Mouse (Mus musculus) lung, embryonic 14.5 days (tissue): Measurements from ENCODE around the gene 4930579F01Rik. TPM values are rescaled to one million over a fixed set of nuclear protein-coding genes. Genes with fewer than 3 reads are reported as not detected.

Source experiments
- ATAC-seq: fragments of 200-750 bp; cut with Nextera tagmentation; 2 replicates; pipeline ENCODE4 v1.8.0; 2017; ENCODE audit warnings: mild to moderate bottlenecking, moderate TSS enrichment, moderate library complexity; ENCODE audit not compliant: insufficient read depth
- DNase-seq: peaks from one replicate; pipeline ENCODE4 v3.0.0-alpha.2; 2015
- H3K27ac ChIP-seq: fragments of 300-500 bp; sonication (generic); 2 replicates; pipeline ENCODE4 v1.5.1; 2014; ENCODE audit warnings: low read depth, mild to moderate bottlenecking, moderate library complexity
- H3K27me3 ChIP-seq: fragments of 300-500 bp; sonication (generic); 2 replicates; pipeline ENCODE4 v1.6.1; 2014; ENCODE audit warnings: low read length, control low read depth; ENCODE audit not compliant: insufficient read depth
- H3K36me3 ChIP-seq: fragments of 300-500 bp; sonication (generic); 2 replicates; pipeline ENCODE4 v1.6.1; 2014; ENCODE audit warnings: control low read depth; ENCODE audit not compliant: insufficient read depth
- H3K4me1 ChIP-seq: fragments of 300-500 bp; sonication (generic); 2 replicates; pipeline ENCODE4 v1.6.1; 2014; ENCODE audit warnings: antibody characterized with exemption, control low read depth; ENCODE audit not compliant: insufficient read depth
- H3K4me2 ChIP-seq: fragments of 300-500 bp; sonication (generic); 2 replicates; pipeline ENCODE4 v1.6.1; 2014; ENCODE audit warnings: mild to moderate bottlenecking
- H3K4me3 ChIP-seq: fragments of 300-500 bp; sonication (generic); 2 replicates; pipeline ENCODE4 v1.5.1; 2014; ENCODE audit warnings: low read depth, low read length
- H3K9ac ChIP-seq: fragments of 300-500 bp; sonication (generic); 2 replicates; pipeline ENCODE4 v1.6.1; 2014
- H3K9me3 ChIP-seq: fragments of 300-500 bp; sonication (generic); 2 replicates; pipeline ENCODE4 v1.6.1; 2016; ENCODE audit warnings: low read depth, low read length, control low read depth
- CTCF ChIP-seq: IDR thresholded peaks from 2 replicates; pipeline ENCODE4 v1.5.1; 2016; ENCODE audit warnings: antibody characterized with exemption, low read depth
- WGBS: fragments of 180-500 bp; shearing (Covaris S2); extraction: QIAGEN DNeasy Blood & Tissue Kit; methylation state at CpG from one replicate; pipeline ENCODE4 v1.1.7; 2014; 5-methylcytosine and 5-hydroxymethylcytosine counted together
- polyA plus RNA-seq: library from polyadenylated mRNA; unstranded; fragments of >200 nt; fragmentation: Nextera tagmentation; extraction: Ambion mirVana; gene quantifications from 2 replicates; pipeline ENCODE4 v1.2.1, GENCODE M21; 2014

4930579F01Rik gene
- polyA plus RNA-seq, 1 experiment from 2014 or later = 0.37 TPM

DNA sequence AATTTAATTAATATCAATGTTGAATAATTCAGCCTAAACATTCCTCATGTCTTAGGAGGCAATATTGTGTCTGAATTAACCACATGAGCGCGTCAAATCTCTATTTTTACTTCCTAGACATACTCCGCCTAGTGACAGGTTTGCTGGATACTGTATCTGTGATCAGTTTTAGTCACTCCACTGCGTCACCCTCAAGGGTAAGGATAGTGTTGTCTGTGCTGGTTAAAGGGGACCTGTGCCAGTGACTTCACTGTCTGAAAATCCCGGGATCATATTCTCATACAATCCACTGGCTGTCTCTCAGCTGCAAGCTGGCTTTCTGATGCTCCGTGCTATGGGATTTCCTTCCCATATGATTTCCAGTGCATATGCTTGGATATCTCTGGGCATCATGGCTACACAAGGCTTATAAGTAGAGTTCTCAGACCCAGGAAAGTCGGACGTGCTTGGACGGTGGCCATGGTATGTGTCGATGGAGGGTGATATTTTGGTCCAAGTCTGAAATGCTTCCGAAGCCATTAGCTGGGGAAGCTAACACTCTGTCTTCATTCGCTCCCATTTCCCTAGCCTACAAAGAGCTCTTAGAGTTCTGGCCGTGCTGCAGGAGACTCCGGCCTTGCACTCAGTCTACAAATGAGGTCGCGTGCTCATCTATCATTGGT, 74.0 kb downstream of the 4930579F01Rik start:
- Histone ChIP-seq H3K27me3 (no peaks in the 10 kb centered on the region), H3K4me1 (no peaks in the 10 kb centered on the region), H3K4me3 (no peak overlapping the region), H3K4me2 (no peak overlapping the region), H3K9ac (no peak overlapping the region), H3K27ac (no peak overlapping the region; the same call in 1 of the 2 replicates), H3K9me3 (no peaks in the 10 kb centered on the region), H3K36me3 (no peaks in the 10 kb centered on the region)
- WGBS = 78% methylated on average over 16 of the region's 16 CpGs
- peak; percentile 45 for DNase-seq
- no peak for TF ChIP-seq CTCF
- ATAC-seq = no peak

DNA sequence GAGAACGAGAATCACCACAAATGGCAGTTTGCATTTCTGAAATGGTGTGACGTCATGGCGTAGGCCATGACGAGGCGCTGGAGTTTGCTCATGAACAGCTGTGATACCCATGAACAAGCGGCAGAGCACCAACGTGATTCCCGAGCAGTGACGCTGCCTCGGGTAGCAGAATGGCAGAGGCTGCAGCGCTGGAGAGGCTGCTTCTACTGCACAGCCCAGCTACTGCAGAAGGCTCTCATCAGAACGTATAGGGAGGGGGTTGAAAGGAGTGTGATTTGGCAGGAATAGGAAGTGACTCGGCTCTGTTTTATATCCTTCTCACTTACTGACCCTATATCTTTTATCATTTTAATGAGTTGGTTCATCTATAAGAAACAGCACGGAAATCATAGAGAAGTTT, 74.8 kb downstream of the 4930579F01Rik start:
- peak; percentile 65; the same call in 1 of the 2 replicates for ATAC-seq
- DNase-seq = no peak
- TF ChIP-seq CTCF = no peak
- H3K4me1 ChIP-seq = no peaks in the 10 kb centered on the region
- no peak overlapping the region for H3K4me2 ChIP-seq
- no peaks in the 10 kb centered on the region for H3K27me3 ChIP-seq
- H3K9ac ChIP-seq = no peak overlapping the region
- H3K4me3 ChIP-seq = no peak overlapping the region
- H3K27ac ChIP-seq = no peak overlapping the region
- no peaks in the 10 kb centered on the region for H3K9me3 ChIP-seq
- 62% methylated on average over 14 of the region's 14 CpGs for WGBS
- H3K36me3 ChIP-seq = no peaks in the 10 kb centered on the region

DNA sequence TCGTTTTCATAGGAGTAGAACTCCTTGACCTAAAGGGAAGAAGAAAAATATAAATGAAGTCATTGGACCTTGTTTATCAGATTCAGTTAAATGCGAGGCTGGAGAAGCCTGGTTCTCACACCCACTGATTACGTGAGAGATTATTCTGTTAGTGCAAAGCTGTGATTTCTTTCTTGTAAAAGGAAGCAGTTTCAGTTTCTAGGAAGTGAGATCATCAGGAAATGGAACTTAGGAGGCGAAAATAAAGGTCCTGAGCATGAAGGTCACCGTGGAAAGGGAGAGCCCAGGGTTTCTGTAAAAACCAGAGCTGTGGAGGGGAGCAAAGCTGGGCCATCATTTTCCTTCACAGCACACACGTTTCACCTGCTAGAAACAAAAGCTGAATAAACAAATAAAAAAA, 75.2 kb downstream of the 4930579F01Rik start:
- Histone ChIP-seq H3K36me3 (no peaks in the 10 kb centered on the region), H3K27me3 (no peaks in the 10 kb centered on the region), H3K4me2 (no peak overlapping the region), H3K27ac (no peak overlapping the region), H3K9me3 (no peaks in the 10 kb centered on the region), H3K9ac (no peak overlapping the region), H3K4me3 (no peak overlapping the region), H3K4me1 (no peaks in the 10 kb centered on the region)
- no peak for TF ChIP-seq CTCF
- ATAC-seq = no peak
- no peak for DNase-seq
- WGBS = 61% methylated on average over 6 of the region's 6 CpGs

DNA sequence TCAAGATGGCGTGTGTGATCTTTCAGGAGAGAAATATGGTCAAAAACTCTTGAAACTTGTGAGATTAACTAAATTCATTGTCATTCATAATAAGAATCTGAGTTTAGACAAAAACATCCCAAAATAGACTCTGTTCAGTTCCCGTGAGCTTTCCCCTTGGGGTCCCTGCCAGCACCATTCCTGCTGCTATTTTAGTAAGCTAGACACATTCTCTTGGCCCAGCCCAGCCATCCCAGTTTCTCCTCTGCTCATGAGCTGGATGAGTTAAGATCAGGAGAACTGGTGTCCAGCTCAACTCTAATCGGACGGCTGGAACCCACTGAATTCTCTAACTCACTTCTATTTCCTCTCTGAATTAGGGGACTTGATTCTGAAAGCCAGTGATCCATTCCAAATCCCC, 76.8 kb downstream of the 4930579F01Rik start:
- H3K4me1 ChIP-seq = no peaks in the 10 kb centered on the region
- H3K9me3 ChIP-seq = no peaks in the 10 kb centered on the region
- TF ChIP-seq CTCF = no peak
- H3K27me3 ChIP-seq = no peaks in the 10 kb centered on the region
- no peak overlapping the region for H3K9ac ChIP-seq
- 83% methylated on average over 4 of the region's 4 CpGs for WGBS
- no peaks in the 10 kb centered on the region for H3K36me3 ChIP-seq
- no peak overlapping the region for H3K4me2 ChIP-seq
- ATAC-seq (no peak), DNase-seq (no peak)
- no peak overlapping the region for H3K27ac ChIP-seq
- no peak overlapping the region for H3K4me3 ChIP-seq

DNA sequence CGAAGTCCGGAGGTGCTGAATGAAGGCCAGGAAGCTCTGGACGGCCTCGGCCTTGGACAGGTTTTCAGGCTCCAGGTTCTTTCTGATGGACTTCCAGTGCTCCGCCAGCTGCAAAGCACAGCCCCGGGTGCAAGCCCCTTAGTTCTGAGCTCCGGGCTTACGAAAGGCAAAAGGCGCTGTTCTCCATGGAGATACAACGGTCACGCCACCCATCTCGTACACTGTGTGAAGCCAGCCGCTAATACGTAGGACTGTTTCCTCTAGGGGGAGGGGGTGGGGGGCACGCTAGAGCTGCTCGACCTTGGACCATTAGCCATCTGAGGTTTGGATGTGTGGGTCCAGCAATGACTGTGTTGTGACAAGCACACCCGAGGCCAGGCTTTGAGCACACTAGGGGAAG, 79.5 kb downstream of the 4930579F01Rik start:
- H3K36me3 ChIP-seq = no peaks in the 10 kb centered on the region
- no peak overlapping the region for H3K9ac ChIP-seq
- no peak overlapping the region for H3K4me2 ChIP-seq
- H3K9me3 ChIP-seq = no peaks in the 10 kb centered on the region
- no peak for TF ChIP-seq CTCF
- H3K4me3 ChIP-seq = no peak overlapping the region
- ATAC-seq (no peak), DNase-seq (no peak)
- no peak overlapping the region for H3K27ac ChIP-seq
- no peaks in the 10 kb centered on the region for H3K4me1 ChIP-seq
- WGBS = 76% methylated on average over 17 of the region's 17 CpGs
- no peaks in the 10 kb centered on the region for H3K27me3 ChIP-seq

Other genes starting within 250 kb of the 4930579F01Rik start
- 8.0 and 8.1 TPM in 2 replicates for gene Dapp1, start 212.3 kb downstream of the 4930579F01Rik start, polyA plus RNA-seq
- 0.21 and 0.31 TPM in 2 replicates for gene 1110002E22Rik, start 128.8 kb downstream of the 4930579F01Rik start, polyA plus RNA-seq
- gene Gm5105, start 126.4 kb downstream of the 4930579F01Rik start, polyA plus RNA-seq = 0.19 TPM in 1 of 2 replicates, not detected in the other
- gene Trmt10a, start 50.4 kb downstream of the 4930579F01Rik start, polyA plus RNA-seq = 13.8 and 14.2 TPM in 2 replicates
- 6.8 and 6.9 TPM in 2 replicates for gene Mttp, start 48.9 kb downstream of the 4930579F01Rik start, polyA plus RNA-seq
- 0.30 and 0.55 TPM in 2 replicates for gene Adh7, start 23.9 kb upstream of the 4930579F01Rik start, polyA plus RNA-seq
- 883 and 968 TPM in 2 replicates for gene Adh1, start 67.2 kb upstream of the 4930579F01Rik start, polyA plus RNA-seq
- gene Adh6a, start 119.5 kb upstream of the 4930579F01Rik start, polyA plus RNA-seq = 0.14 and 0.62 TPM in 2 replicates
- gene Adh6b, start 147.9 kb upstream of the 4930579F01Rik start, polyA plus RNA-seq = 0.30 TPM in 1 of 2 replicates, not detected in the other
- gene Adh4, start 221.6 kb upstream of the 4930579F01Rik start, polyA plus RNA-seq = not detected in 2 replicates
- 274 and 275 TPM in 2 replicates for gene Adh5, start 249.3 kb upstream of the 4930579F01Rik start, polyA plus RNA-seq